Mouse (Mus musculus): Measurements from ENCODE around the gene Apba2.

GRCm38 (mm10) chr7:64631131-64631530 is 129.6 kb downstream of the Apba2 start:
- TF ChIP-seq POLR2A (IDR thresholded peaks at IDR 0.05; ENCODE audit: low read depth, low read length) (no peak), CTCF (conservative IDR thresholded peaks at IDR 0.05; ENCODE audit: insufficient read depth, insufficient read length, low read depth, low read length) (no peak)

All from kidney, adult 2 months (tissue).